Mouse (Mus musculus) heart, embryonic 16.5 days (tissue): ENCODE measurements at regions not wholly inside any gene's neighbourhood (a gene's known extent, or its start where the extent isn't known, plus 50 kb on each side); places are given as distances from the start of the nearest gene placed in this dataset.

Experiments used
- ATAC-seq: fragments of 200-750 bp; cut with Nextera tagmentation; replicated peaks from 2 replicates; pipeline ENCODE4 v1.8.0; 2017; ENCODE audit warnings: moderate number of reproducible peaks; ENCODE audit not compliant: insufficient read depth, low FRiP score; ENCODE audit errors: extremely low read depth
- H3K27ac ChIP-seq: fragments of 300-500 bp; sonication (generic); 2 replicates; pipeline ENCODE4 v1.5.1; 2014; ENCODE audit warnings: mild to moderate bottlenecking, low read length, control low read depth, moderate library complexity
- H3K27me3 ChIP-seq: fragments of 300-500 bp; sonication (generic); 2 replicates; pipeline ENCODE4 v1.6.1; 2014; ENCODE audit warnings: low read length, mixed read lengths; ENCODE audit not compliant: control insufficient read depth, insufficient read depth
- H3K36me3 ChIP-seq: fragments of 300-500 bp; sonication (generic); 2 replicates; pipeline ENCODE4 v1.6.1; 2014; ENCODE audit not compliant: control insufficient read depth, insufficient read depth
- H3K4me1 ChIP-seq: fragments of 300-500 bp; sonication (generic); 2 replicates; pipeline ENCODE4 v1.6.1; 2014; ENCODE audit warnings: low read length, mixed read lengths; ENCODE audit not compliant: control insufficient read depth, insufficient read depth
- H3K4me2 ChIP-seq: fragments of 300-500 bp; sonication (generic); 2 replicates; pipeline ENCODE4 v1.6.1; 2014; ENCODE audit warnings: low read depth, mild to moderate bottlenecking, control low read depth, low read length
- H3K4me3 ChIP-seq: fragments of 300-500 bp; sonication (generic); 2 replicates; pipeline ENCODE4 v1.5.1; 2014; ENCODE audit warnings: mild to moderate bottlenecking, control low read depth, low read length
- H3K9ac ChIP-seq: fragments of 300-500 bp; sonication (generic); 2 replicates; pipeline ENCODE4 v1.6.1; 2014; ENCODE audit warnings: low read length, control low read depth
- H3K9me3 ChIP-seq: fragments of 300-500 bp; sonication (generic); replicated peaks from 2 replicates; pipeline ENCODE4 v1.6.1; 2016; ENCODE audit warnings: low read length; ENCODE audit not compliant: control insufficient read depth
- WGBS: fragments of 180-500 bp; shearing (Covaris S2); extraction: QIAGEN DNeasy Blood & Tissue Kit; methylation state at CpG from one replicate; pipeline ENCODE4 v1.1.7; 2014; 5-methylcytosine and 5-hydroxymethylcytosine counted together

- H3K4me1 ChIP-seq: no peaks in the 10 kb centered on the region
- 82% methylated on average over 10 of the region's 10 CpGs for WGBS
- H3K27ac ChIP-seq: no peak overlapping the region
Observed at GRCm38 (mm10) chr3:119524510-119525123, 259.6 kb downstream of the Ptbp2 start.

DNA sequence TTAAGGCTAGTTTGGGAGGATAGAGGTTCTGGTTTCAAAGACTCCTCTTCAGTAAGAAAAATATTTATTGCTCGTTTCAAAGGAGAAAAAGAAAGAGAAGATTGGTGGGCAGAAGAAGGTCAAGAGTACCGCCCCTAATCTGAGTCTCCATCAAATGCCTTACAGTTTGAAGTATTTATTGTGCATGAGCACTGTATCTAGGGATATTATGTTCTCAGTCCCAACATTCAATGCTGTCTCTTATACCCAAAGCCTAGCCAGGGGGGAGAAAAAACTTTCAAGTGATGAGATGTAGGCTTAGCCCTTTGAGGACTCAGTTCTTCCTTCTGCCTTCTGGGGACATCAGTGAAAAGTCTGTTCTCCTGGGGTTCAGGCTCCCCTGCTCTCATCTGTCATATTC is 271.7 kb downstream of the Ptbp2 start:
- Histone ChIP-seq H3K4me1 (no peaks in the 10 kb centered on the region), H3K9ac (no peak overlapping the region), H3K4me2 (no peak overlapping the region), H3K27ac (no peak overlapping the region), H3K36me3 (no peaks in the 10 kb centered on the region), H3K27me3 (no peaks in the 10 kb centered on the region), H3K4me3 (no peak overlapping the region), H3K9me3 (no peaks in the 10 kb centered on the region)
- 67% methylated on average over 2 of the region's 2 CpGs for WGBS
- no peak for ATAC-seq

More at GRCm38 (mm10) chr3:119524510-119525123, 259.6 kb downstream of the Ptbp2 start:
- Histone ChIP-seq H3K4me2 (no peak overlapping the region), H3K9me3 (no peaks in the 10 kb centered on the region), H3K9ac (no peak overlapping the region), H3K4me3 (no peak overlapping the region), H3K27me3 (no peaks in the 10 kb centered on the region), H3K36me3 (no peaks in the 10 kb centered on the region)
- ATAC-seq: no peak

DNA sequence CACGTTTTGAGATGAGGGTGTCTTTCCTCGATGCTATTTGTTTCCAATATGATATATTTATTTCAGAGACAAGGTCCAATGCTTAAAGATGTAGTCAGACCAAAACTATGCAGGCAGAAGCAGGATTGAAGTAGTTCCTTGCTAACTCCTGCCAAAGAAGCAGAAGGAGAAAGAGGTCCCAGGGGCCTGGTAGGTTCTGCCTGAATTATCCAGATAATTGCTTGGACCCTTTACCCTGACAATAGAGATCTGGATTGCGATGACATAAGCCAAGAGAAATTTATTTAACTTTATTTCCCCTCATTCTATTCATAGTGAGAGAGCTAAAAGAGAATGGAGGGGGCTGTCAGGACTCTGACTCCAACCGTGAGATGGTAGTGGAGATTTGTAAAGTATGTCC is 275.1 kb downstream of the Ptbp2 start:
- Histone ChIP-seq H3K27ac (no peak overlapping the region), H3K4me3 (no peak overlapping the region), H3K4me1 (no peaks in the 10 kb centered on the region), H3K9me3 (no peaks in the 10 kb centered on the region), H3K9ac (no peak overlapping the region), H3K36me3 (no peaks in the 10 kb centered on the region), H3K4me2 (no peak overlapping the region), H3K27me3 (no peaks in the 10 kb centered on the region)
- no peak for ATAC-seq
- WGBS: 41% methylated on average over 4 of the region's 4 CpGs

GRCm38 (mm10) chr3:119503471-119503972 is 280.7 kb downstream of the Ptbp2 start:
- H3K9me3 ChIP-seq: no peaks in the 10 kb centered on the region
- H3K4me3 ChIP-seq: no peak overlapping the region
- H3K4me2 ChIP-seq: no peak overlapping the region
- H3K9ac ChIP-seq: no peak overlapping the region
- no peaks in the 10 kb centered on the region for H3K36me3 ChIP-seq
- H3K4me1 ChIP-seq: peaks cover 17% of the 10 kb centered on the region
- no peaks in the 10 kb centered on the region for H3K27me3 ChIP-seq
- no peak overlapping the region for H3K27ac ChIP-seq
- ATAC-seq: no peak
- 47% methylated on average over 1 of the region's 1 CpGs for WGBS

DNA sequence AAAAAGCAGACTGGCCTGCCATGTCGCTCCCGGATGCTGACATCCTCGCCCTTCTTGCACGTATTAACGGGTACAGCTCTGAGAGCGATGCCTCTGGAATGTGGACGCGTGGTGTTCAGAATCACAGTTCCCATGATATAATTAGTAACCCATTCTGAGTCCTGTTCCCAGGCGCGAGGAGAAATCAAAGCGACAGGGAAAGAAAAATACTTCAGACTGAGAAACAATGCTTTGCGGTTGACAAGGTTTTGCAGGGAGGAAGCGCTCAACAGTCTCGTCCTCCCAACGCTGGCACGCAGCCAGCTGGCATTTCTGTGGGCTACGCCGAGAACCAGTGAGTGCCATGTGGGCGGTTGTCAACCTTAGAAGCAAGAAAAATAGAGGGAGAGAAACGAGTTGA is 285.6 kb downstream of the Ptbp2 start:
- H3K9me3 ChIP-seq: no peaks in the 10 kb centered on the region
- peak; percentile 88 for ATAC-seq
- peak overlapping the region; percentile 54 for H3K4me2 ChIP-seq
- peak overlapping the region; percentile 90 for H3K27ac ChIP-seq
- H3K9ac ChIP-seq: no peak overlapping the region; the same call in 1 of the 2 replicates
- H3K4me1 ChIP-seq: peaks cover 20% of the 10 kb centered on the region
- H3K4me3 ChIP-seq: peak overlapping the region; percentile 23
- 15% methylated on average over 20 of the region's 20 CpGs for WGBS
- H3K36me3 ChIP-seq: no peaks in the 10 kb centered on the region
- no peaks in the 10 kb centered on the region for H3K27me3 ChIP-seq

DNA sequence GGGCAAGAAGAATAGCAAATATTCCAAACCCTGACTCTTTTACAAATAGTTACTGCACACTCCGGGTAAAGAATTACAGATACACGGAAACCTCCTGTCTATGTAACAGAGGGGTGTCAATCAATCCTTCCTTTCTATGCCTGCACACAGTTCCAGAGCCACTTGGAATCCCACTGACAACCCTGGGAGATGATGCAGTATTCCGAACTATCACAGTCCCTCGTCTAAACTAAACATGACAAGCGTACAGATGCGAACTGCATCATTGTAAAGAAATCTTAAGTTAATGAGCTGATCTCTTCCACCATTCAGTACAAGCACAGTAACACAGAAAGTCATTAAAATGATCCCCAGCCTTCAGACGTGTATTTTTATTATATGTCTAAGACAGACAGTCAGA is 286.4 kb downstream of the Ptbp2 start:
- Histone ChIP-seq H3K27me3 (no peaks in the 10 kb centered on the region), H3K4me3 (no peak overlapping the region), H3K4me1 (peaks cover 11% of the 10 kb centered on the region), H3K9ac (no peak overlapping the region), H3K36me3 (no peaks in the 10 kb centered on the region), H3K27ac (0 out of 2 replicates have a peak overlapping the region, but pooled peaks have one; percentile 90), H3K4me2 (no peak overlapping the region), H3K9me3 (no peaks in the 10 kb centered on the region)
- WGBS: 67% methylated on average over 7 of the region's 7 CpGs
- ATAC-seq: no peak

GRCm38 (mm10) chr3:119494580-119494979 is 289.7 kb downstream of the Ptbp2 start:
- Histone ChIP-seq H3K4me2 (no peak overlapping the region), H3K9me3 (no peaks in the 10 kb centered on the region), H3K9ac (no peak overlapping the region), H3K27me3 (no peaks in the 10 kb centered on the region), H3K27ac (no peak overlapping the region), H3K4me1 (peaks cover 9% of the 10 kb centered on the region), H3K4me3 (no peak overlapping the region), H3K36me3 (no peaks in the 10 kb centered on the region)
- ATAC-seq: no peak
- 82% methylated on average over 5 of the region's 5 CpGs for WGBS

GRCm38 (mm10) chr3:119492627-119493026 is 291.6 kb downstream of the Ptbp2 start:
- Histone ChIP-seq H3K9me3 (no peaks in the 10 kb centered on the region), H3K4me3 (no peak overlapping the region), H3K36me3 (no peaks in the 10 kb centered on the region), H3K4me2 (no peak overlapping the region), H3K9ac (no peak overlapping the region), H3K4me1 (no peaks in the 10 kb centered on the region), H3K27ac (no peak overlapping the region), H3K27me3 (no peaks in the 10 kb centered on the region)
- ATAC-seq: no peak
- WGBS: 78% methylated on average over 1 of the region's 1 CpGs

DNA sequence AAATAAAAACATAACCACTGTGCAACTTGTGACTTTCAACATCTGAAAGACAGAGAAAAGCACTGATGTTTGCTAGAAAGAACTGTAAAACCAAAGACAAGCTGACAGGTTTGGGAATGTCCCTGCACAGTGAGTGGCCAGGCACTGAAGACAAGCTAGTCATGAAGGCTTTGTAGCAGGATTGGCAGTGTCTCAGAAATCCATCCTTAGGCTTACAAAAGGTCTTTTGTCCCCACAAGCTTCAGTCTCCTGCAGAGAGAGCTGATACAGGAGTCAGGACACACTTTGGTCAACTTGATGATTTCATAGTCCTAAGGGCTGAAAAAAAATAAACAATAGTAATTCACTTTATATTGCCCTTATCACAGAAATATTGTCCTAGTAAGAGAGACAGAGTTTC is 294.9 kb downstream of the Ptbp2 start:
- Histone ChIP-seq H3K36me3 (no peaks in the 10 kb centered on the region), H3K27me3 (no peaks in the 10 kb centered on the region), H3K4me1 (no peaks in the 10 kb centered on the region), H3K9ac (no peak overlapping the region), H3K4me3 (no peak overlapping the region), H3K9me3 (peaks cover 3% of the 10 kb centered on the region; the same call in 1 of the 2 replicates), H3K4me2 (no peak overlapping the region), H3K27ac (no peak overlapping the region)
- no peak for ATAC-seq
